Mouse (Mus musculus) MEL (cell line): ENCODE results near the gene Map3k12.

Experiments used
- CTCF ChIP-seq, 3 experiments: IDR thresholded peaks in 2 of 3; conservative IDR thresholded peaks in 1 of 3; 2 replicates each; pipeline ENCODE4 v1.5.1; 2011 to 2012; ENCODE audit warnings: low read length in 3 of 3, low read depth in 2 of 3, mild to moderate bottlenecking in 2 of 3, improper control_type of control experiment in 1 of 3, inconsistent platforms in 1 of 3, mixed read lengths in 1 of 3, moderate library complexity in 1 of 3; ENCODE audit not compliant: control insufficient read depth in 1 of 3, insufficient read depth in 1 of 3, poor library complexity in 1 of 3, severe bottlenecking in 1 of 3
- ELF1 ChIP-seq: IDR thresholded peaks from 2 replicates; pipeline ENCODE4 v1.6.1; 2014; ENCODE audit warnings: low read depth, mild to moderate bottlenecking, inconsistent platforms, low read length, improper control_type of control experiment, moderate library complexity
- EP300 ChIP-seq, 2 experiments: IDR thresholded peaks; 2 replicates each; pipeline ENCODE4 v1.6.1; 2011; ENCODE audit warnings: improper control_type of control experiment in 2 of 2, low read length in 2 of 2, low read depth in 1 of 2, mild to moderate bottlenecking in 1 of 2
- ETS1 ChIP-seq: IDR thresholded peaks from 2 replicates; pipeline ENCODE4 v1.6.1; 2012; ENCODE audit warnings: low read depth, mild to moderate bottlenecking, inconsistent platforms, low read length, improper control_type of control experiment, moderate library complexity
- MAFK ChIP-seq: IDR thresholded peaks from 2 replicates; pipeline ENCODE4 v1.6.1; 2011; ENCODE audit warnings: low read depth, mild to moderate bottlenecking, low read length, improper control_type of control experiment, borderline replicate concordance
- MAX ChIP-seq: IDR thresholded peaks from 2 replicates; pipeline ENCODE4 v1.6.1; 2011; ENCODE audit warnings: low read length, improper control_type of control experiment
- POLR2A ChIP-seq, 2 experiments: IDR thresholded peaks; 2 replicates each; pipeline ENCODE4 v1.6.1; 2011 to 2012; ENCODE audit warnings: low read length in 2 of 2, mild to moderate bottlenecking in 2 of 2, control low read depth in 1 of 2, improper control_type of control experiment in 1 of 2, low read depth in 1 of 2, moderate library complexity in 1 of 2; ENCODE audit not compliant: control insufficient read depth in 1 of 2, insufficient read depth in 1 of 2, poor library complexity in 1 of 2
- USF1 ChIP-seq: IDR thresholded peaks from 2 replicates; pipeline ENCODE4 v1.6.1; 2014; ENCODE audit warnings: low read depth, mild to moderate bottlenecking, inconsistent platforms, low read length, improper control_type of control experiment, moderate library complexity

DNA sequence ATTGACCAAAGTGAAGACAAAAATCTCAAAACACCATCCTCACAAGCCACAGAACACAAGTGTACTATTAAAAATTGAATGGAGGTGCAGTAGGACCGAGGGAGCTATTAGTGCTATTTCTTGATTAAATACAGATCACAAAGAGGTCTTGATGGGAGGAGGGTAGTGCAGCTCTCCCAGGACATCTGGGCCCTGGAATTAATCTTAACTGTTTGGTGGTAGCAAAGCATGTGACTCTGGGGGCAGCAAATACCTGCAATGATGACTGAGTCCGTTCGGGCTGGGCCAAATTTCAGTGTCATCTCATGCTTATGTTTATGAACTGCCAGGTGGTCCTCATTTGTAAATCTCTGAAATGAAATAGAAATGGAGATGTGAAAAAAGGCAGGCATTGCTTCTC is 46.2 kb upstream of the Map3k12 start:
- TF ChIP-seq CTCF (IDR thresholded peaks at IDR 0.05 in 2 of 3, conservative IDR thresholded peaks at IDR 0.05 in 1 of 3; ENCODE audit: control insufficient read depth in 1 of 3, insufficient read depth in 1 of 3, low read depth in 2 of 3, low read length in 3 of 3, poor library complexity in 1 of 3, severe bottlenecking in 1 of 3) (no peak), POLR2A (IDR thresholded peaks at IDR 0.05; ENCODE audit: control insufficient read depth in 1 of 2, insufficient read depth in 1 of 2, low read depth in 1 of 2, low read length in 2 of 2, poor library complexity in 1 of 2) (no peak), ELF1 (no peak), USF1 (no peak), ETS1 (no peak), MAFK (no peak), EP300 (IDR thresholded peaks at IDR 0.05; ENCODE audit: low read depth in 1 of 2, low read length in 2 of 2) (no peak), MAX (no peak)
